Mouse (Mus musculus): ENCODE results near the gene Mdm2.

GRCm38 (mm10) chr10:117738928-117739647, 28.5 kb upstream of the Mdm2 start:
- no peak for TF ChIP-seq CTCF (IDR thresholded peaks at IDR 0.05; ENCODE audit: extremely low read depth, insufficient read length, insufficient replicate concordance, low read depth, low read length)
- no peak for TF ChIP-seq POLR2A (IDR thresholded peaks at IDR 0.05; ENCODE audit: low read depth, low read length)
